Mouse (Mus musculus): ENCODE measurements around the gene Adgrg4. TPM values are rescaled to one million over a fixed set of nuclear protein-coding genes. Genes with fewer than 3 reads are reported as not detected.
A peak's percentile ranks its signal among the peaks of the same experiment; 100 is the strongest.

Adgrg4 gene
- not detected in 2 replicates for polyA plus RNA-seq (2015; fragmentation: Nextera tagmentation; extraction: Ambion mirVana)

- Histone ChIP-seq H3K4me3 (no peak within 1 kb of the TSS), H3K4me2 (no peak within 1 kb of the TSS), H3K9ac (no peak within 1 kb of the TSS), H3K36me3 (no peaks in the 10 kb centered on the region), H3K4me1 (no peaks in the 10 kb centered on the region), H3K27me3 (no peaks in the 10 kb centered on the region), H3K9me3 (no peaks in the 10 kb centered on the region), H3K27ac (no peak within 1 kb of the TSS)
- no peak for ATAC-seq (ENCODE audit: insufficient number of reproducible peaks, insufficient read depth, low FRiP score, low TSS enrichment, low read depth)
- WGBS = 87% methylated on average over 2 of the region's 2 CpGs
Observed at GRCm38 (mm10) chrX:56869863-56870262, at the start of gene Adgrg4. Adgrg4 (plus strand) TSS chrX:56870163.

GRCm38 (mm10) chrX:56821765-56822603 is 48.0 kb upstream of the Adgrg4 start, which contains the start of gene Map7d3:
Map7d3 (minus strand) TSS chrX:56822326.
- peak within 1 kb of the TSS; percentile 60 for H3K9ac ChIP-seq
- 0 out of 2 replicates have a peak, but pooled peaks have one; percentile 62 for ATAC-seq (ENCODE audit: insufficient number of reproducible peaks, insufficient read depth, low FRiP score, low TSS enrichment, low read depth)

DNA sequence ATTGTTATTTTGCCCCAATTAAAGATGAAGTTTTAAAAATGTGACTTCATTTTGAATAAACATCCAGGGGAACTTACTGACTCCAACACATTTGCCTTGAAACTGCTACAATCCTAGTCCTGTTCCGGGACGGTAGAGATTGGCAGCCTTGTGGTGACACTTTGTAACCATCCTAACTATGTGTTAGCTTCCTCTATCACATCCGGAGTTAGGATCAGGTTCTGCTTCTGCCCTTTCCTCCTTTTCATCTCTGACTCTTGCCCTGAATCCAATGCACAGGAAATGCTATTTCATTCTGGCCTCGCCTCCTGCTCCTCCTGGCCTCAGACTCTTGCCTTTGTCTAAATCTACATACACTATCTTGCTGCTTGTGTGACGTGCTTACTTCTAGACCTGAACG is 42.5 kb upstream of the Adgrg4 start:
- Histone ChIP-seq H3K4me3 (no peak overlapping the region), H3K27ac (no peak overlapping the region), H3K4me1 (no peaks in the 10 kb centered on the region), H3K9me3 (no peaks in the 10 kb centered on the region), H3K27me3 (no peaks in the 10 kb centered on the region), H3K4me2 (no peak overlapping the region), H3K9ac (no peak overlapping the region), H3K36me3 (no peaks in the 10 kb centered on the region)
- ATAC-seq (ENCODE audit: insufficient number of reproducible peaks, insufficient read depth, low FRiP score, low TSS enrichment, low read depth) = no peak
- 78% methylated on average over 6 of the region's 6 CpGs for WGBS

More at GRCm38 (mm10) chrX:56821765-56822603, 48.0 kb upstream of the Adgrg4 start, which contains the start of gene Map7d3:
- no peak within 1 kb of the TSS for H3K27ac ChIP-seq
- H3K4me2 ChIP-seq = peak within 1 kb of the TSS; percentile 61
- 25% methylated on average over 35 of the region's 35 CpGs for WGBS
- H3K4me1 ChIP-seq = no peaks in the 10 kb centered on the region
- no peaks in the 10 kb centered on the region for H3K9me3 ChIP-seq
- H3K36me3 ChIP-seq = no peaks in the 10 kb centered on the region
- H3K27me3 ChIP-seq = no peaks in the 10 kb centered on the region
- peak within 1 kb of the TSS; percentile 50 for H3K4me3 ChIP-seq

- no peak overlapping the region for H3K4me2 ChIP-seq
- H3K9me3 ChIP-seq = no peaks in the 10 kb centered on the region
- H3K4me1 ChIP-seq = no peaks in the 10 kb centered on the region
- no peak for ATAC-seq (ENCODE audit: insufficient number of reproducible peaks, insufficient read depth, low FRiP score, low TSS enrichment, low read depth)
- WGBS = 81% methylated on average over 6 of the region's 6 CpGs
- H3K27me3 ChIP-seq = no peaks in the 10 kb centered on the region
- no peaks in the 10 kb centered on the region for H3K36me3 ChIP-seq
- no peak overlapping the region for H3K27ac ChIP-seq
- no peak overlapping the region for H3K9ac ChIP-seq
- H3K4me3 ChIP-seq = no peak overlapping the region
Observed at GRCm38 (mm10) chrX:56835842-56836241, 34.1 kb upstream of the Adgrg4 start.

DNA sequence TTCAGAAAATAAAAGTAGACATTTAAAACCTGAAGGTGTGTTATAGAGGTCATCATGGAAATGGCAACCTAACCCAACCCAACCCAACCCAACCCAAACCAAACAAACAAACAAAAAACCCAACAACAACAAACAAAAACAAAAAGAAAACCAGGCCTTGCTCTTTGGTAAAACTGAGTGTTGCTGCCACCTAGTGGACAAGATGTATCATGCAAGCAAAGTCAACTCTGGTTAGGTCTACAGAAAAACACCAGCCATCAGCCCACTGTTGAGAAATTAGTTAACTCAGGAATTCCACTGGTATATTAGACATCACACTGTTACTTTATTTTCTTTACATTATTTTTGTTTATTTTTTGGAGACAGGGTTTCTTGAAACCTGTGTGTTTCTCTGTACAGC is 30.6 kb upstream of the Adgrg4 start:
- H3K27me3 ChIP-seq = no peaks in the 10 kb centered on the region
- no peak overlapping the region for H3K27ac ChIP-seq
- H3K4me3 ChIP-seq = no peak overlapping the region
- H3K4me1 ChIP-seq = no peaks in the 10 kb centered on the region
- no peak for ATAC-seq (ENCODE audit: insufficient number of reproducible peaks, insufficient read depth, low FRiP score, low TSS enrichment, low read depth)
- H3K9ac ChIP-seq = no peak overlapping the region
- no peak overlapping the region for H3K4me2 ChIP-seq
- H3K36me3 ChIP-seq = no peaks in the 10 kb centered on the region
- H3K9me3 ChIP-seq = no peaks in the 10 kb centered on the region

GRCm38 (mm10) chrX:56841255-56841654 is 28.7 kb upstream of the Adgrg4 start:
- no peaks in the 10 kb centered on the region for H3K27me3 ChIP-seq
- H3K9ac ChIP-seq = no peak overlapping the region
- ATAC-seq (ENCODE audit: insufficient number of reproducible peaks, insufficient read depth, low FRiP score, low TSS enrichment, low read depth) = no peak
- WGBS = 72% methylated on average over 5 of the region's 5 CpGs
- no peak overlapping the region for H3K27ac ChIP-seq
- H3K36me3 ChIP-seq = no peaks in the 10 kb centered on the region
- H3K9me3 ChIP-seq = no peaks in the 10 kb centered on the region
- H3K4me1 ChIP-seq = no peaks in the 10 kb centered on the region
- no peak overlapping the region for H3K4me2 ChIP-seq
- H3K4me3 ChIP-seq = no peak overlapping the region

- Histone ChIP-seq H3K9ac (no peak overlapping the region), H3K27me3 (no peaks in the 10 kb centered on the region), H3K4me3 (no peak overlapping the region), H3K4me1 (no peaks in the 10 kb centered on the region), H3K27ac (no peak overlapping the region), H3K36me3 (no peaks in the 10 kb centered on the region), H3K9me3 (no peaks in the 10 kb centered on the region), H3K4me2 (no peak overlapping the region)
- no peak for ATAC-seq (ENCODE audit: insufficient number of reproducible peaks, insufficient read depth, low FRiP score, low TSS enrichment, low read depth)
- 83% methylated on average over 2 of the region's 2 CpGs for WGBS
Observed at GRCm38 (mm10) chrX:57012891-57013290, 142.9 kb downstream of the Adgrg4 start.

DNA sequence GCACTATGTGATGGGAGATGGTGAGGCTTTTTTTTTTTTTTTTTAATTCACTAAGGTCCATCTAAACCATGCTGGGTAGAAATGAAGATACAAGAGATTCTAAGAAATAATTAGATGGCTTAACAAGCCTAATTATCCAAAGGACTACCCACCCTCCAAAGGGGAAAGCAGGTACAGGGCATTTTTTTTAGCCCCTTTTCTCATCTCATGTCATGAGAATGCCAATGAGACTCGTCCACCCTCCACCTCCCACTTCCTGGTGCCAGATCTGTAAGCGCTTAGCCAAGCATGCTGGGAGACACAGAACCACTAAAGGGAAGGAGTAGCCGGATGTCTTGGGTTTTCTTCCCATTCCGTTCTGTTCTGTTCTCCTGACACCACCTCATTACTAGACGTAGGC is 172.8 kb downstream of the Adgrg4 start, which contains the start of gene Brs3:
Brs3 (plus strand) TSS at position 301 of the 400 bp plus-strand sequence.
- Histone ChIP-seq H3K36me3 (no peaks in the 10 kb centered on the region), H3K27ac (no peak within 1 kb of the TSS), H3K9ac (no peak within 1 kb of the TSS), H3K9me3 (no peaks in the 10 kb centered on the region), H3K4me1 (no peaks in the 10 kb centered on the region), H3K27me3 (no peaks in the 10 kb centered on the region), H3K4me2 (no peak within 1 kb of the TSS), H3K4me3 (no peak within 1 kb of the TSS)
- ATAC-seq (ENCODE audit: insufficient number of reproducible peaks, insufficient read depth, low FRiP score, low TSS enrichment, low read depth) = no peak
- 79% methylated on average over 5 of the region's 5 CpGs for WGBS

DNA sequence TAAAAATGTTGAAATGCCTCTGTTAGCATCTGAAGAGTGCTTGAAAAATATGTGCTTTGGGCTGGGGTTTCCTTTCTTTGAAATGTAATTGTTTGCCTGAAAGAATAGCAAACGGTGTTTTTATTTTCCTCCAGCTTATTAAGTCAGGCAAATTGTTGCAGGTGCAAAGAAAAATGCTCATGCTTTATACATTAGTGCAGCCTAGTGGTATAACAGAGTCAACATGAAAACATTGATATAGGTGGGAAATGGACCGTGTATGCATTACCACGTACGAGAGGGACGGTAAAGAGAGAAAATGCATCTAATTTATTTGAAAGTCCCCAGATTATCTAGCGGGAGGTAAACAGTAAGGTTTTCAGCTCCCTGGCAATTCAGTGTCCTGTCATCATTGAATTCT is 173.9 kb downstream of the Adgrg4 start:
- H3K4me3 ChIP-seq = no peak overlapping the region
- H3K36me3 ChIP-seq = no peaks in the 10 kb centered on the region
- H3K4me1 ChIP-seq = no peaks in the 10 kb centered on the region
- no peak for ATAC-seq (ENCODE audit: insufficient number of reproducible peaks, insufficient read depth, low FRiP score, low TSS enrichment, low read depth)
- no peaks in the 10 kb centered on the region for H3K27me3 ChIP-seq
- no peak overlapping the region for H3K4me2 ChIP-seq
- no peak overlapping the region for H3K27ac ChIP-seq
- 78% methylated on average over 6 of the region's 6 CpGs for WGBS
- no peak overlapping the region for H3K9ac ChIP-seq
- no peaks in the 10 kb centered on the region for H3K9me3 ChIP-seq

Other genes starting within 250 kb of the Adgrg4 start
- 52.3 and 57.3 TPM in 2 replicates for gene Fhl1, start 138.4 kb upstream of the Adgrg4 start, polyA plus RNA-seq (2015; fragmentation: Nextera tagmentation; extraction: Ambion mirVana)
- 4.1 and 4.2 TPM in 2 replicates for gene Map7d3, start 47.8 kb upstream of the Adgrg4 start, polyA plus RNA-seq (2015; fragmentation: Nextera tagmentation; extraction: Ambion mirVana)
- gene Brs3, start 172.9 kb downstream of the Adgrg4 start, polyA plus RNA-seq (2015; fragmentation: Nextera tagmentation; extraction: Ambion mirVana) = not detected in 2 replicates
- 84.0 and 87.7 TPM in 2 replicates for gene Htatsf1, start 183.4 kb downstream of the Adgrg4 start, polyA plus RNA-seq (2015; fragmentation: Nextera tagmentation; extraction: Ambion mirVana)
- 0.55 and 0.77 TPM in 2 replicates for gene Vgll1, start 217.9 kb downstream of the Adgrg4 start, polyA plus RNA-seq (2015; fragmentation: Nextera tagmentation; extraction: Ambion mirVana)

Measured in embryonic facial prominence, embryonic 13.5 days (tissue).